Mouse (Mus musculus) forebrain, embryonic 16.5 days (tissue): ENCODE measurements around the gene Ppib. TPM values are rescaled to one million over a fixed set of nuclear protein-coding genes. Genes with fewer than 3 reads are reported as not detected.

ENCODE experiments used
- ATAC-seq: fragments of 200-750 bp; cut with Nextera tagmentation; 2 replicates; pipeline ENCODE4 v1.8.0; 2017; ENCODE audit warnings: mild to moderate bottlenecking, moderate library complexity
- H3K27ac ChIP-seq: fragments of 300-500 bp; sonication (generic); 2 replicates; pipeline ENCODE4 v1.5.1; 2014; ENCODE audit warnings: low read length, control low read depth
- H3K27me3 ChIP-seq: fragments of 300-500 bp; sonication (generic); replicated peaks from 2 replicates; pipeline ENCODE4 v1.6.1; 2014; ENCODE audit warnings: low read length; ENCODE audit not compliant: control insufficient read depth, insufficient read depth
- H3K36me3 ChIP-seq: fragments of 300-500 bp; sonication (generic); 2 replicates; pipeline ENCODE4 v1.6.1; 2014; ENCODE audit not compliant: control insufficient read depth, insufficient read depth
- H3K4me1 ChIP-seq: fragments of 300-500 bp; sonication (generic); replicated peaks from 2 replicates; pipeline ENCODE4 v1.6.1; 2014; ENCODE audit warnings: low read length; ENCODE audit not compliant: control insufficient read depth, insufficient read depth
- H3K4me2 ChIP-seq: fragments of 300-500 bp; sonication (generic); 2 replicates; pipeline ENCODE4 v1.6.1; 2014; ENCODE audit warnings: mild to moderate bottlenecking, low read length, control low read depth
- H3K4me3 ChIP-seq: fragments of 300-500 bp; sonication (generic); replicated peaks from 2 replicates; pipeline ENCODE4 v1.5.1; 2014; ENCODE audit warnings: mild to moderate bottlenecking, low read length, control low read depth
- H3K9ac ChIP-seq: fragments of 300-500 bp; sonication (generic); replicated peaks from 2 replicates; pipeline ENCODE4 v1.6.1; 2014; ENCODE audit warnings: low read depth, low read length, control low read depth
- H3K9me3 ChIP-seq: fragments of 300-500 bp; sonication (generic); 2 replicates; pipeline ENCODE4 v1.6.1; 2016; ENCODE audit warnings: low read length; ENCODE audit not compliant: control insufficient read depth
- WGBS: fragments of 180-500 bp; shearing (Covaris S2); extraction: QIAGEN DNeasy Blood & Tissue Kit; methylation state at CpG from one replicate; pipeline ENCODE4 v1.1.7; 2014; 5-methylcytosine and 5-hydroxymethylcytosine counted together
- polyA plus RNA-seq: library from polyadenylated mRNA; unstranded; fragments of >200 nt; fragmentation: Nextera tagmentation; extraction: Ambion mirVana; gene quantifications from 2 replicates; pipeline ENCODE4 v1.2.1, GENCODE M21; 2015

The Ppib gene
- polyA plus RNA-seq, 1 experiment from 2014 or later, result 326 TPM

DNA sequence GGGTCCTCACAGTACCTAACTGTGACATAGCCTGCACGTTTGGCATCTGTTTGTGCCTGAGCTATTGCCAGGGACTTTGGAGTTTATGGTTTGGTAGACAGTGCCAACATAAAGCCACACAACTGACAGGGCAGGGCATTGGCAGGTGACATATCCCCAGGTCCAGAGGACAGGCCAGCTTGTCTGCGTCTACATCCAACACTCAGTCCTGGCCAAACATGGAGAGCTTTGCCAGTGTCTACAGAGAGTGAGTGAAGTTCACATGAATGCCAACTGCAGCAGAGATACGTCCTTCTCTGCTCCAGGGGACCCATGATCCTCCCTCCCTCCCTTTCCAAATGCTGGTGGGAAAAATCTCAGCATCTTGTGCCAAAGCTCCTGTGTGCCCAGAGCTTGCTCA lies 24.1 kb downstream of the Ppib start:
- Histone ChIP-seq H3K9ac (no peak overlapping the region), H3K36me3 (peaks cover 11% of the 10 kb centered on the region), H3K27me3 (no peaks in the 10 kb centered on the region), H3K4me3 (no peak overlapping the region), H3K4me1 (no peaks in the 10 kb centered on the region), H3K27ac (no peak overlapping the region), H3K4me2 (no peak overlapping the region), H3K9me3 (no peaks in the 10 kb centered on the region)
- 88% methylated on average over 3 of the region's 3 CpGs for WGBS
- ATAC-seq, result no peak

DNA sequence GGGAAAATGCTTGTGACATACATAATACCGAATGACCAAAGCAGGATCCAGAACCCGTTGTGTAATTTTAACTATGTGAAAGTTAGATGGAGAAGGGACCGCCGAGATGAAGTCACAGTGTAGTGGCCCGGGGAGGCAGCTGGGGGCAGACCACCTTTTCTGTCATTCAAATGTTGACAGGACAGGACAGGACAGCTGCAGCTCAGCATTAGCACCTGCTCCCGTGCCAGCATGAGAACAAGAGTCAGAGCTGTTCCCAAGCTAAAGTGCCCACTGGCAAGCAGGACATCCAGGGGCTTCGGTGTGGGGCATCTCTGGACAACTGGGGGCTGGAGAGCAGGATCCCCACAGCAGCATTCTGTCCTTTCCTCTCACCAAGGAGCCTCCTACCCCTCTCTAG lies 27.0 kb downstream of the Ppib start:
- Histone ChIP-seq H3K4me3 (no peak overlapping the region), H3K4me2 (no peak overlapping the region), H3K9ac (no peak overlapping the region), H3K4me1 (no peaks in the 10 kb centered on the region), H3K9me3 (no peaks in the 10 kb centered on the region), H3K36me3 (peaks cover 21% of the 10 kb centered on the region), H3K27ac (no peak overlapping the region), H3K27me3 (no peaks in the 10 kb centered on the region)
- WGBS, result 94% methylated on average over 7 of the region's 7 CpGs
- ATAC-seq, result no peak

DNA sequence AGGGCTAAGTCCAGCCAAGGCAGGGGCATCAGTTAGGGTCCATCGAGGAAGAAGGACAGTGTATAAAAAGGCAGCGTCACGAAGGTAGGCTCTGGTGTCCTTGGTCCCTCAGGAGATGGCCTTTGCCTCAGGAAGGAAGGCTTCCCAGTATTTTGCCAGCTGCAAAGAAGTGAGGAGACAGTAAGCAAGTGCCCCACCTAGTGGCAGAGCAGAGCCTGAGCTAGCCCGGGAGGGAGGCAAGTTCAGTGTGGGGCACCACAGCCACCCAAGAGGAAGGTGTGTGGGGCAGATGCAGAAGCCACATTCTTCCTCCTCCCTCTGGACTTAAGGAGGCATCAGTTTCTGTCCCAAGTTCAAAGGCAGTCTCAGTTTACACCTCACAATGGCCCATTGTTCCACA lies 28.4 kb downstream of the Ppib start:
- Histone ChIP-seq H3K4me3 (no peak overlapping the region), H3K36me3 (peaks cover 31% of the 10 kb centered on the region), H3K9ac (no peak overlapping the region), H3K9me3 (no peaks in the 10 kb centered on the region), H3K4me2 (no peak overlapping the region), H3K4me1 (no peaks in the 10 kb centered on the region), H3K27ac (no peak overlapping the region), H3K27me3 (no peaks in the 10 kb centered on the region)
- no peak for ATAC-seq
- 48% methylated on average over 4 of the region's 4 CpGs for WGBS

DNA sequence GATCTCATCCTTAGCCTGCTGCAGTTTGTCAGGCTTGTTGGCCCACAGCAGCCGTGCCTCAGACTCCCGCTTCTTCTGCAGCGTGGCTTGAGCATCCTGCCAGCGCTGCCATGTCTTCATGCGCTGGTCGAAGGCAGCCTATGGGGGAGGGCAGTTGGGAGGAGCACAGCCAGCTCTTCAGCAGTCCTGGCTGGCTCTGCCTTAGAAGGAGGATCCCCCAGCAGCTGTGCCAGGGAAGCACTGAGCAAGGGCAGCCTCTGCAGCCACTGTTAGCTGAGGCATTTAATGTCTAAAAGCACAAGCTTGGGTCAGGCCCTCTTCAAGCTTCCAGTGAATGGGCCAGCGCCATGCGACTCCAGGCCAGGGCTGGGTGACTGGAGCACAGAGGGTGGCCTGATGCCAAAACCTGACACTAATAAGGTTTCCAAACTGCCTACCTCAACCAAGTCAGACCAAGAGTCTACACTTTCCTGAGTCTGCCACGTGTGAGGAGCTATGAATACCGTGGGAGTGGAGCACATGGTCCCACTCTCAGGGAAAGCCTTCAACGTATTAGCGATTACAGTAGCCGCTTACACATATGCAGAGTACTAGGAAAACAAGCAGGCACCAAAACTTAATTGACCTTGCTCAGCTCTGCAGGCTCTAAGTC lies 30.7 kb downstream of the Ppib start:
- Histone ChIP-seq H3K4me1 (no peaks in the 10 kb centered on the region), H3K4me3 (no peak overlapping the region), H3K9ac (no peak overlapping the region), H3K36me3 (peaks cover 47% of the 10 kb centered on the region), H3K27ac (no peak overlapping the region), H3K4me2 (no peak overlapping the region), H3K27me3 (no peaks in the 10 kb centered on the region), H3K9me3 (no peaks in the 10 kb centered on the region)
- WGBS, result 84% methylated on average over 13 of the region's 13 CpGs
- ATAC-seq, result no peak

DNA sequence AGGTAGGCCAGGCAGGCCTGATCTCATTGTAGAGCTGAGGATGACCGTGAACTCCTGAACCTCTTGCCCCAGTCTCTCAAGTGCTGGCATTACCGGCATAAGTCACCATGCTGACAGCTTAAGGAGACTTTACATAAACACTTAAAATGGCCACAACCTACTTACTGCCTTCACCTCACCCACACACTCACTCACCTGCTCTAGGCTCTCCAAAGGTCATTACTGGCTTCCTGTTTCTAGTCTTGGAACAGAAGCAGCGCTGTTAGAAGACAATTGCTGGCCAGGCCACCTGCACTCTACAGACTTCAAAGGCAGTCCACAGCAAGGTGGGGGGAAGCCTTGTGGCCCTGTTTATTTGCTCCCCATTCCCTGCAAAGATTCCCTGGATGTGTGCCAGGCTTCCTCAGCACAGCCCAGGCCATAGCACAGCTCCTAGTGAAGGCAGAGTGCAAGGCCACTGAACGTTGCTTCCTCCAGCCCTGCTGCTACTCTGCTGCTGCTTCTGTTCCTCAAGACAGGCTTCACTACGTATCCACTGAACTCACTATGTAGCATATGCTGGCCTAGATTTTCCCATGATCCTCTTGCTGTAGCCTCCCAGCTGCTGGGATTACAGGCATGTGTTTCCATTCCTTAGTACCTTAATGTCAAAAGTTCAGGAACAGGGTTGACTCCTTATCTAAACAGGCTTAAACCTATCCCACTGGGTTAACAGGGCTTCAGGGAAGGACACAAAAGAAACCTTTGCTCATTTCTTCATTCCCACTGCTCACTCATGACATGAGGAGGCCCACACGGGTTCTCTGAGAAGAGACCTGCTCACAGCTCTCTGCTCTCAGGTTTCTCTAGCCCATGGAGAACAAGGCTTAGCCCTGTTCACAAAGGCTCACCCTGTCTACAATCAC lies 31.6 kb downstream of the Ppib start:
- Histone ChIP-seq H3K27me3 (no peaks in the 10 kb centered on the region), H3K4me2 (no peak overlapping the region), H3K4me3 (no peak overlapping the region), H3K4me1 (no peaks in the 10 kb centered on the region), H3K9ac (no peak overlapping the region), H3K36me3 (peaks cover 51% of the 10 kb centered on the region), H3K9me3 (no peaks in the 10 kb centered on the region), H3K27ac (no peak overlapping the region)
- WGBS, result 75% methylated on average over 6 of the region's 6 CpGs
- ATAC-seq, result no peak

DNA sequence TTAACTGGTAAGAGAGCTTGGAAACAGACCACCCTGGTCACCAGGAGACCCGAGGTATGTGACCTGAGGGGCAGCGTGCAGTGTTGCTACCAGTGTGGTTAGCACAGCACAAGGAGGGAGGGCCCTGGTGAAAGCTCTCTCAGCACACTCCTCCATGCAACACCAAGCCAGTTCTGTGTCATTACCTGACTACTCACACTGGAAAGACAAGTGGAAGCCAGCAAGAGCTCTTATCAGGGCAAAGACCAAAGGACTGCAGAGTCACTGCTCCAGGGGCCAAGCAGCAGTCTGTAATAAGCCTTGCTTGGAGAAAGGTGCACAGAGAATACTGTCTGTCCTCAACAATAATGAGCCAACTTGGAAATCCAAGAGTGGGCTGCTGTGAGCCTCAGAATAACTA lies 32.6 kb downstream of the Ppib start:
- no peak for ATAC-seq
- H3K27me3 ChIP-seq, result no peaks in the 10 kb centered on the region
- WGBS, result 88% methylated on average over 2 of the region's 2 CpGs
- no peaks in the 10 kb centered on the region for H3K4me1 ChIP-seq
- H3K4me2 ChIP-seq, result no peak overlapping the region
- no peak overlapping the region for H3K9ac ChIP-seq
- H3K4me3 ChIP-seq, result no peak overlapping the region
- H3K9me3 ChIP-seq, result no peaks in the 10 kb centered on the region
- H3K27ac ChIP-seq, result no peak overlapping the region
- H3K36me3 ChIP-seq, result peaks cover 57% of the 10 kb centered on the region

DNA sequence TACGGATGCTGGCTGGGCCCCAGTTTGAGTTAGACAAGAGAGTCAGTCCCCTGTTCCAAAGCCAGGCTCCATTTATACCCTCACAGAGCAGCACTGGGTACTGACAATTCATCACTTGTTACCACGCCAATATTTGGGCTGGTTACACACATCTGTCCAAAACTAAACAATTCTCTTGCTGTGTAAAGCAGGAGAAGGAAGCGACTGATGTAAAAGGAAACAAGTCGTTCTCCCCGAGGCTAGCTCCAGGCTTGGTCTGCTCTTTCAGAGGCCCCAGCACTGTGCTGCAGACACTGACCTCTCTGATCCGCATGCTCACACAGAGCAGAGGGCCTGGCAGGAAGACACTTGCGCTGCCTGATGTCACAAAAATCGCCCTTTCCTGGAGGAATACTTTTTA lies 41.6 kb downstream of the Ppib start:
- no peak for ATAC-seq
- no peak overlapping the region for H3K4me3 ChIP-seq
- peaks cover 41% of the 10 kb centered on the region for H3K36me3 ChIP-seq
- no peaks in the 10 kb centered on the region for H3K27me3 ChIP-seq
- 78% methylated on average over 8 of the region's 8 CpGs for WGBS
- H3K4me2 ChIP-seq, result no peak overlapping the region
- no peak overlapping the region for H3K9ac ChIP-seq
- no peaks in the 10 kb centered on the region for H3K4me1 ChIP-seq
- no peak overlapping the region for H3K27ac ChIP-seq
- H3K9me3 ChIP-seq, result no peaks in the 10 kb centered on the region

DNA sequence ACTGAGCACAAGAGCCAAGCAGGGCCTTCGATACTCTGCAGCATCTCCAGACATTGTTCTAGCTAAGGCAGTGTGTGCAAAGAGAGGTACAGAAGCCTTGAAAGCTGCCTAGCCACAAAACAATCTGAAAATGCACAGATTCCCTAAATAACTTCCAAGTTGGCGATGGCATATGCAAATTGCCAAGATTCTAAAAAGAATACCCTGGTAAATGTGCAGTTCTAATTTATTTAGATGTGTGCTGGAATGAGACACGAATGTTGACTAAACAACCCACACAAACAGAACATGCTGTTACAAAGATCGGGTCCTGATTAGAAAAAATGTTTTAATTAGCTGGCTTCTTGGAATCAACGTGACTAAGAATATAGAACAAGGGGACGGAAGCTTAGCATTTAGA lies 42.6 kb downstream of the Ppib start:
- no peak for ATAC-seq
- no peak overlapping the region for H3K27ac ChIP-seq
- peaks cover 38% of the 10 kb centered on the region for H3K36me3 ChIP-seq
- no peak overlapping the region for H3K4me2 ChIP-seq
- H3K4me3 ChIP-seq, result no peak overlapping the region
- no peaks in the 10 kb centered on the region for H3K4me1 ChIP-seq
- H3K9me3 ChIP-seq, result no peaks in the 10 kb centered on the region
- 75% methylated on average over 6 of the region's 6 CpGs for WGBS
- no peaks in the 10 kb centered on the region for H3K27me3 ChIP-seq
- H3K9ac ChIP-seq, result no peak overlapping the region

DNA sequence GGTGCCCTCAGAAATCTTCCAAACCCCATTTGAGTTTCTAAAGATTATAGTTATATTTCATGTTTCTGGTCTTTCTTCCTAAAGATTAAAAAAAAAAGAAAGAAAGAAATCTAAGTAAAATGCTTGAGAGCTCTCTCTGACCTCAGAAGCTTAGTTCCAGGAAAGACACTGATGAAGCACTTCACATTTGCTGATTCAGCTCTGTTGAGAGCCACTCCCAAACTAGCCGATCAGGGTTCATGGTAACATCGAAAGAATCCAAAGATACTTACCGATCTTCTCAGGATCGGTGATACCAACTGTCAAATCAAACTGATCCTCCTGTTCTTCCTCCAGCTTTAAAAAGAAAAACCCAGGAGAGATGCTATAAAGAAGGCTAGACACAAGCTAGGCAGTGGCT lies 44.6 kb downstream of the Ppib start:
- no peak for ATAC-seq
- 95% methylated on average over 4 of the region's 4 CpGs for WGBS
- no peak overlapping the region for H3K9ac ChIP-seq
- no peak overlapping the region for H3K4me3 ChIP-seq
- H3K4me1 ChIP-seq, result no peaks in the 10 kb centered on the region
- no peak overlapping the region for H3K4me2 ChIP-seq
- H3K27me3 ChIP-seq, result no peaks in the 10 kb centered on the region
- H3K36me3 ChIP-seq, result peaks cover 33% of the 10 kb centered on the region
- no peaks in the 10 kb centered on the region for H3K9me3 ChIP-seq
- no peak overlapping the region for H3K27ac ChIP-seq
